Mouse (Mus musculus) C2C12 (cell line): ENCODE measurements around the gene Olfr796.

ENCODE experiments used
- CEBPB ChIP-seq: IDR thresholded peaks from one replicate; pipeline ENCODE4 v1.6.1; 2011; ENCODE audit warnings: low read depth, mild to moderate bottlenecking, control low read depth, moderate library complexity
- CTCF ChIP-seq: IDR thresholded peaks from one replicate; pipeline ENCODE4 v1.5.1; 2011; ENCODE audit not compliant: control insufficient read depth, insufficient read depth, insufficient read length
- FOSL1 ChIP-seq: IDR thresholded peaks from one replicate; pipeline ENCODE4 v1.8.0; 2011; ENCODE audit warnings: mild to moderate bottlenecking, low read length; ENCODE audit not compliant: poor library complexity, insufficient read depth, severe bottlenecking
- MAX ChIP-seq: IDR thresholded peaks from one replicate; pipeline ENCODE4 v1.6.1; 2011; ENCODE audit warnings: mild to moderate bottlenecking, control low read depth
- MYOD1 ChIP-seq: IDR thresholded peaks from one replicate; pipeline ENCODE4 v1.6.1; 2011; ENCODE audit warnings: low read depth; ENCODE audit not compliant: control insufficient read depth, insufficient read length
- MYOG ChIP-seq: IDR thresholded peaks from one replicate; pipeline ENCODE4 v1.6.1; 2011; ENCODE audit not compliant: control insufficient read depth, insufficient read length; ENCODE audit errors: extremely low read depth
- USF1 ChIP-seq: IDR thresholded peaks from one replicate; pipeline ENCODE4 v1.6.1; 2011; ENCODE audit warnings: low read depth, mild to moderate bottlenecking, control low read depth, moderate library complexity

- TF ChIP-seq CTCF (no peak), MAX (no peak), CEBPB (no peak), MYOG (no peak), MYOD1 (no peak), FOSL1 (no peak), USF1 (no peak)
Measured at GRCm38 (mm10) chr10:129621724-129622123, 9.4 kb upstream of the Olfr796 start.
